Mouse (Mus musculus): ENCODE measurements around the gene Mcrip1. TPM values are rescaled to one million over a fixed set of nuclear protein-coding genes. Genes with fewer than 3 reads are reported as not detected.
A peak's percentile ranks its signal among the peaks of the same experiment; 100 is the strongest.
"Not testable (repeated sequence)": the region's sequence is repeated elsewhere in the genome, so short reads cannot be mapped to it uniquely, and the experiment has no call there.

Gene Mcrip1
- total RNA-seq, 2 experiments from 2014 or later: 18.4 to 22.7 TPM

GRCm38 (mm10) chr11:120575940-120576339 lies 26.4 kb upstream of the Mcrip1 start:
- DNase-seq (ENCODE audit: low spot score): no peak

- no peak for DNase-seq (ENCODE audit: low spot score)
These were observed 25.5 kb upstream of the Mcrip1 start for GRCm38 (mm10) chr11:120575046-120575445.

- no peak for DNase-seq (ENCODE audit: low spot score)
These were observed 24.7 kb upstream of the Mcrip1 start for GRCm38 (mm10) chr11:120574278-120574600.

- no peak for DNase-seq (ENCODE audit: low spot score)
These were observed 24.2 kb upstream of the Mcrip1 start for GRCm38 (mm10) chr11:120573585-120574277.

- DNase-seq (ENCODE audit: low spot score): peak; percentile 100
These were observed 23.4 kb upstream of the Mcrip1 start, which contains the start of gene P4hb for GRCm38 (mm10) chr11:120572752-120573584. Gene P4hb, minus strand, starts transcription at chr11:120573253.

GRCm38 (mm10) chr11:120572417-120572751 lies 22.9 kb upstream of the Mcrip1 start:
- DNase-seq (ENCODE audit: low spot score): no peak

GRCm38 (mm10) chr11:120571754-120572416 lies 22.4 kb upstream of the Mcrip1 start:
- no peak for DNase-seq (ENCODE audit: low spot score)

GRCm38 (mm10) chr11:120571122-120571521 lies 21.6 kb upstream of the Mcrip1 start:
- DNase-seq (ENCODE audit: low spot score): no peak

GRCm38 (mm10) chr11:120568324-120568723 lies 18.8 kb upstream of the Mcrip1 start:
- no peak for DNase-seq (ENCODE audit: low spot score)

- DNase-seq (ENCODE audit: low spot score): no peak
These were observed 15.6 kb upstream of the Mcrip1 start for GRCm38 (mm10) chr11:120565114-120565513.

- no peak for DNase-seq (ENCODE audit: low spot score)
These were observed 13.4 kb upstream of the Mcrip1 start for GRCm38 (mm10) chr11:120562949-120563348.

GRCm38 (mm10) chr11:120560952-120561728 lies 11.6 kb upstream of the Mcrip1 start:
- DNase-seq (ENCODE audit: low spot score): no peak

- not testable (repeated sequence) for DNase-seq (ENCODE audit: low spot score)
These were observed 9.3 kb upstream of the Mcrip1 start for GRCm38 (mm10) chr11:120558843-120559242.

GRCm38 (mm10) chr11:120555260-120555659 lies 5.7 kb upstream of the Mcrip1 start:
- DNase-seq (ENCODE audit: low spot score): peak; percentile 34

- peak; percentile 55 for DNase-seq (ENCODE audit: low spot score)
These were observed 5.3 kb upstream of the Mcrip1 start for GRCm38 (mm10) chr11:120554834-120555233.

GRCm38 (mm10) chr11:120552736-120553135 lies 3.2 kb upstream of the Mcrip1 start:
- no peak for DNase-seq (ENCODE audit: low spot score)

- peak; percentile 85 for DNase-seq (ENCODE audit: low spot score)
These were observed 1.4 kb upstream of the Mcrip1 start, which contains the start of gene Ppp1r27 for GRCm38 (mm10) chr11:120550810-120551440. Gene Ppp1r27, minus strand, starts transcription at chr11:120551132.

- DNase-seq (ENCODE audit: low spot score): peak; percentile 64
These were observed 671 bp upstream of the Mcrip1 start for GRCm38 (mm10) chr11:120549986-120550809.

GRCm38 (mm10) chr11:120548786-120549167 lies 750 bp downstream of the Mcrip1 start:
- peak; percentile 20 for DNase-seq (ENCODE audit: low spot score)

GRCm38 (mm10) chr11:120548214-120548613 lies 1.3 kb downstream of the Mcrip1 start:
- no peak for DNase-seq (ENCODE audit: low spot score)

All from gastrocnemius, adult 18-20 months (tissue).